Mouse (Mus musculus): ENCODE data around the gene Mcts2. TPM values are rescaled to one million over a fixed set of nuclear protein-coding genes. Genes with fewer than 3 reads are reported as not detected.
A peak's percentile ranks its signal among the peaks of the same experiment; 100 is the strongest.
"Not testable (repeated sequence)": the region's sequence is repeated elsewhere in the genome, so short reads cannot be mapped to it uniquely, and the experiment has no call there.

Gene Mcts2
- total RNA-seq (2021) = 10 to 100 TPM in 1 of 2 experiments, 1 to 10 TPM in 1; 9.6 to 12.1 TPM
- long read RNA-seq, experiment 1, transcript Mcts2-201 (1 exons, 912 nt) = major isoform, 10 of 11 reads
- long read RNA-seq, experiment 1, partial matches to known transcripts = 0 of 11 reads
- long read RNA-seq, experiment 1, other reads (novel, unspliced or antisense) = 1 of 11 reads
- long read RNA-seq, experiment 2, transcript Mcts2-201 (1 exons, 912 nt) = major isoform, 7 of 8 reads
- long read RNA-seq, experiment 2, partial matches to known transcripts = 0 of 8 reads
- long read RNA-seq, experiment 2, other reads (novel, unspliced or antisense) = 1 of 8 reads

GRCm38 (mm10) chr2:152686806-152687267 lies at the start of gene Mcts2:
Gene Mcts2 (plus strand): TSS chr2:152687035.
- DNase-seq = peak; percentile 88 to 92
- intact Hi-C loops (cut with DNase I) = no loop called here

GRCm38 (mm10) chr2:152637381-152637780 lies 49.5 kb upstream of the Mcts2 start:
- DNase-seq = no peak
- intact Hi-C loops (cut with DNase I) = no loop called here

GRCm38 (mm10) chr2:152638865-152639264 lies 48.0 kb upstream of the Mcts2 start:
- no peak for DNase-seq
- intact Hi-C loops (cut with DNase I) = no loop called here

- DNase-seq = no peak
- intact Hi-C loops (cut with DNase I) = no loop called here
These were observed 47.3 kb upstream of the Mcts2 start for GRCm38 (mm10) chr2:152639406-152640113.

GRCm38 (mm10) chr2:152652901-152653620 lies 33.8 kb upstream of the Mcts2 start:
- intact Hi-C loops (cut with DNase I) = no loop called here
- peak; percentile 38 to 56 for DNase-seq

GRCm38 (mm10) chr2:152653874-152654715 lies 32.7 kb upstream of the Mcts2 start:
- intact Hi-C loops (cut with DNase I) = loop anchor here (2.0 kb wide), 1 partner anchor 33 kb away; no protein-coding TSS in a partner anchor
- peak in 1 of 2 experiments; percentile 48 for DNase-seq

- DNase-seq = peak in 1 of 2 experiments; percentile 25
- intact Hi-C loops (cut with DNase I) = no loop called here
These were observed 29.4 kb upstream of the Mcts2 start for GRCm38 (mm10) chr2:152657398-152657797.

- intact Hi-C loops (cut with DNase I) = no loop called here
These were observed 25.7 kb upstream of the Mcts2 start for GRCm38 (mm10) chr2:152661163-152661562.

GRCm38 (mm10) chr2:152666191-152666590 lies 20.6 kb upstream of the Mcts2 start:
- DNase-seq; intact Hi-C loops (cut with DNase I): not testable (repeated sequence)

More at GRCm38 (mm10) chr2:152661163-152661562, 25.7 kb upstream of the Mcts2 start:
- DNase-seq = no peak

GRCm38 (mm10) chr2:152669256-152669638 lies 17.6 kb upstream of the Mcts2 start, which contains the start of gene H13:
Gene H13 (plus strand): TSS chr2:152669461.
- intact Hi-C loops (cut with DNase I) = no loop called here

GRCm38 (mm10) chr2:152669639-152670484 lies 17.0 kb upstream of the Mcts2 start:
- peak in 1 of 2 experiments; percentile 28 for DNase-seq
- intact Hi-C loops (cut with DNase I) = no loop called here

More at GRCm38 (mm10) chr2:152669256-152669638, 17.6 kb upstream of the Mcts2 start, which contains the start of gene H13:
- peak; percentile 81 to 88 for DNase-seq

GRCm38 (mm10) chr2:152670983-152671641 lies 15.7 kb upstream of the Mcts2 start:
- intact Hi-C loops (cut with DNase I) = no loop called here
- DNase-seq = no peak

GRCm38 (mm10) chr2:152671642-152671999 lies 15.2 kb upstream of the Mcts2 start:
- intact Hi-C loops (cut with DNase I) = no loop called here
- no peak for DNase-seq

GRCm38 (mm10) chr2:152672166-152672565 lies 14.7 kb upstream of the Mcts2 start:
- intact Hi-C loops (cut with DNase I) = no loop called here
- no peak for DNase-seq

GRCm38 (mm10) chr2:152674148-152674547 lies 12.7 kb upstream of the Mcts2 start:
- no peak for DNase-seq
- intact Hi-C loops (cut with DNase I) = no loop called here

GRCm38 (mm10) chr2:152675252-152675791 lies 11.5 kb upstream of the Mcts2 start:
- no peak for DNase-seq
- intact Hi-C loops (cut with DNase I) = no loop called here

GRCm38 (mm10) chr2:152678302-152678701 lies 8.5 kb upstream of the Mcts2 start:
- intact Hi-C loops (cut with DNase I) = no loop called here

GRCm38 (mm10) chr2:152678925-152679324 lies 7.9 kb upstream of the Mcts2 start:
- intact Hi-C loops (cut with DNase I) = no loop called here
- no peak for DNase-seq

More at GRCm38 (mm10) chr2:152678302-152678701, 8.5 kb upstream of the Mcts2 start:
- DNase-seq = no peak

All from gastrocnemius, postnatal 36 days (tissue).